Mouse (Mus musculus): ENCODE data around the gene Map3k13.
A peak's percentile ranks its signal among the peaks of the same experiment; 100 is the strongest.
"Not testable (repeated sequence)": the region's sequence is repeated elsewhere in the genome, so short reads cannot be mapped to it uniquely, and the experiment has no call there.

The Map3k13 gene

DNA sequence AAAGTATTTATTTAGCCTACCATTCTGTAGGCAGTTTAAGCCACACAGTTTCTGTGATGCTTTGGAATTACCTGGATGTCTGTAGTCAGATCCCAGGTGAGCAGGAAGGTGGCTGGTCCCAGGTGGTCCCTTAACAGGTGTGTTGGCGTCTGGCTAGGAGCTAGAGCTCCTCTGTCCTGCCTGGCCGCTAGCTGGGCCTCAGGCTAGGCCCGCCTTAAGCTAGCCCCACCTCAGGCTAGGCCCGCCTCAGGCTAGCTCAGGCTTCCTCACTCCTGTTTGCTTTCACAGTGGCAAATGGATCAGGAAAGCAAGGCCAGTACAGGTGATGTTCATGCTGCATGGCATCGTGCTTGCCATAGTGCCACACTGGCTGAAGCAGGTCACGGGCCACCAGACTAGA is 112.8 kb downstream of the Map3k13 start:
- no peak for DNase-seq (ENCODE audit: low spot score in 2 of 2)

DNA sequence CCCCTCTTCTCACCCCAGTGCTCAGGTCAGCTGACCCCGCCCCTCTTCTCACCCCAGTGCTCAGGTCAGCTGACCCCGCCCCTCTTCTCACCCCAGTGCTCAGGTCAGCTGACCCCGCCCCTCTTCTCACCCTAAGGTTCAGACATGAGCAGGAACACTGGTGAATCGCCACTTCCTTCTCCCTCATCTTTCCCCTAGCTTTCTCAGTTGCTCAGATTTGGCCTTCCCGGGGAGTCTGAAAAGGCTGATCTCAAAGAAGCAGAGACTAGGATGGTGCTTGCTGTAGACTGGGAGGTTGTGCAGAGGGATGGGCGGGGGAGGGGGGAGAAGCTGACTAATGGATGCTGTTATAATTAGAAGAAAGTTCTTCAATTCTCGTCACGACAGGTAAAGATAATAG is 114.8 kb downstream of the Map3k13 start:
- not testable (repeated sequence) for DNase-seq (ENCODE audit: low spot score in 2 of 2)

DNA sequence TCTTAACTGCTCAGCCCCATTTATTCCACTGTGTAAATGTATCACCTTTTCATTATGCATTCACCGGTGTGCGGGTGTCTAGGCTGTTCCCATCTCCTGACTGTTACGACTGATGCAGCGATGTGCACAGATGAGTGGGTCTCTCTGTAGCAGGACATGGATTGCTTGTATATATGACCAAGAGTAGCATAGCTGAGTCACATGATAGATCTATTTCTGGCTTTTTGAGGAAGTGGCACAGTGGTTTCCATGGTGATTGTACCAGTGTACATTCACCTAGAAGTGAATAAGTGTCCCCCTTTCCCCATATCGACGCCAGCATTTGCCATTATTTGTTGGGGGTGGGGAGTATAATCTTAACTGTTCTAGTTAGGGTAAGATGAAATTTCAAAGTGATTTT is 119.2 kb downstream of the Map3k13 start:
- DNase-seq (ENCODE audit: low spot score in 2 of 2), result no peak

DNA sequence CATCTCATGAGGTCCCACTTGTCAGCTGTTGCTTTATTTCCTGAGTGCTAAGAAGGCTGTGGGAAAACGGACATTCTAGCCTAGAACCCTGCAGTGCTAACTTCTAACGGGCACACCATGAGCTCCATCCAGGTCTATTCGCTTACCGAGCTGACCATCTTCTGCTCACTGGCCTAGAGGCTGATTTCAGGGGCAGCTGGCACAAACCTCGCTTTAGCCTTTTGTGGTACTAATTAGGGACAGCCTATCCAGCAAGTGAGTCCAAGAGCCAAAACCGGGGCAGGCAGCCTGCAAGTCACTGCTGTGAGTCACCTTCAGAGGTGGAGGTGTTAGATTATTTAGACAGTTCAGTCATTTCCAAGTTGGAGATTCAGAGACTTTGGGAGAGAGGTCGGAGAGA is 122.5 kb downstream of the Map3k13 start:
- DNase-seq (ENCODE audit: low spot score in 2 of 2), result no peak

DNA sequence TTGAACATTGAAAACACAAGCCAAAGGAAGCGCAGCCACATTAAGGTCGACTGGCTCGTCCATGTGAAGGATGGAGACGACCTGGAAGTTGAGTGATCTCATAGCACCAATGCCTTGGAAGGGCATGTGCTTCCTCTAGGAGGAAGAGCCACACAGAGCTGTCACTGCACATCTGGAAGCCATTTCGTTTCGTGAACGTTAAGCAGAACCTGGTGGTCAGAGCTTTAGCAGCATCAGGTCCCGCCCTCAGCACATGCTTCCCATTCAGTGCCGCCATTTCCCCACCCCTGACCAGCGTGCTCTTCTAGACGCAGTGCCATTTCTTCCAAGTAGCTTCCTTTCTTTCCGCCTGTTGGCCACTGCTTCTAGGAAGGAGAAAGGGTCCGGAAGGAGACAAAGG is 134.3 kb downstream of the Map3k13 start:
- DNase-seq (ENCODE audit: low spot score in 2 of 2), result no peak

DNA sequence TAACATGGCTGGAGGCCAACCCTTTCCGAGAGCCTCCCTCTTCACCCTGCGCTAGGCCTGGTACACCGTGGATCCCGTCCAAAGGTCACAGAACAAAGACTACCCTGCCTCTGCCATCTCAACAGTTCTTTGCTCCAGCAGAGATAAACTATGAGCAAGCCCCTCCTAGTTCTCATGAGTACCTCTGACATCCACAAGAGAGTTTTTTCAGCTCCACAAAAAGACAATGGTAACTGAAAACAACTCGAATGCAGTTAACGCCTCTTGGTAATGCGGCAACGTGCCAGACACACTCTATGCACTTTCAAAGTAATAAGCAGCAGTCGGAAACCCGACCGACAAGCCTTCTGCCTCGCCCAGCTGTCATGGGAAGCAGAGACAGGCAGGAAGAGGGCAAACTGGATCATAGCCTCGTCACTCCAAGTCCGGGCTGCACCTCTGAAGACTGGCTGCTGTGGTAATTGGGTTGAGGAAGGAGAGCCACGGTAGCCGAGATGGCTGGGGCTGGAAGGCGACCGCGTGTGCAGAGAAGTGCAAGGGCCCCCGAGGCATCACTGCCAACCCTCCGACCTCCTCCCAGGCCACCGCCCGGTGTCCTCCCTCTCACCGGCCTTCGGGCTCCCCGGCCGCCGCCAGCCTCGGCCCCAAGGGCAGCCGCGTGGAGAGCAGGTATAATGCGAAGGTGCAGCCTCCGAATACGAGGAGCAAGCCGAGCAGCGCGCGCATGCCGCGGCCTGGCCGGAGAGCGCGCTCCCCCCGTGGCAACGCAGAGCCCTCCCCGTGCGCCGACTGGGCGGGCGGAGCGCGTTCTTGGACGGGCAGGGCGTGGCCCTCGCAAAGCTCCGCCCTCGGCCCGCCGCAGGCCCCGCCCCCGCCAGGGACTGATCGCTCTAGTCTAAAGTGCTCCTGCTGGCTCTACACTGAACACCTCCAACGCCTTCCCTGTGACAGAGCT is 152.9 kb downstream of the Map3k13 start, which contains the start of gene Tmem41a:
Tmem41a (minus strand) TSS at position 792 of the 955 bp plus-strand sequence.
- peak; percentile 87 to 91 for DNase-seq (ENCODE audit: low spot score in 2 of 2)

DNA sequence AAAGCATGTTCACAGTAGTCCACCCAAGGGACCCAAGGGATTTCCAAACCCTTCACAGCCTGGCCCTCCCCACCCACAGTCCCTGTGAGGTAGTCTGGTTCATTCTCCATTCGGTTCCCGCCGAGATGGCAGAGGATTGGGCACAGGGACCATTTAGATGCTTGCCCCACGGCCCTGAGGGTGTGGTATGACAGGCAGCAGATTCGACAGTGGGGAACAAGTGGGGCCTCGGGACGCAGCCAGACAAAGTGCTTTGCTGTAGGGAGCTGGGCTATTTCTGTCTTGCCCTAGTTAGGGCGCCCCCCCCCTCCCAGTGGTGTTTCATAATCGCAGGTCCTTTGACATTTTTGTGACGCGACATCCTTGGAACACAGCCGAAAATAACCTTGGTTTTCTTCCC is 161.4 kb downstream of the Map3k13 start:
- no peak for DNase-seq (ENCODE audit: low spot score in 2 of 2)

DNA sequence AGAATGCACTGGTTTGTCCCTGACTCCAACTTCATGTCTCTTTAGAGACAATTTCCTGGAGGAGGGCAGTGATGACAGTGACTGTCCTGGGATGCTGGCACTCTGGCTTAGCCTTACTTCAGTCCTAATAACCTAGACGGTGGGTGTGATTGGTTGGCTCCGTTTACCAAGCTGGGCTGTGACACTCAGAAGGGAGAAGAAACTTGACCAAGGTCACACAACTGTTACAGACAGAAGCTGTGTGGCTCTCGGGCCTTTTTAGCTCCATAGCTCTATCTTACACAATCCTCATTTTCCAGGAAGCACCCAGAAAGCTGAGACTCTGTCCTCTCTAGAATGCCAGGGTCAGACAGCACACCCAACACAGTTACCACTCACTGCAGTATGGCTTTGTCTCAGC is 171.4 kb downstream of the Map3k13 start:
- no peak for DNase-seq (ENCODE audit: low spot score in 2 of 2)

DNA sequence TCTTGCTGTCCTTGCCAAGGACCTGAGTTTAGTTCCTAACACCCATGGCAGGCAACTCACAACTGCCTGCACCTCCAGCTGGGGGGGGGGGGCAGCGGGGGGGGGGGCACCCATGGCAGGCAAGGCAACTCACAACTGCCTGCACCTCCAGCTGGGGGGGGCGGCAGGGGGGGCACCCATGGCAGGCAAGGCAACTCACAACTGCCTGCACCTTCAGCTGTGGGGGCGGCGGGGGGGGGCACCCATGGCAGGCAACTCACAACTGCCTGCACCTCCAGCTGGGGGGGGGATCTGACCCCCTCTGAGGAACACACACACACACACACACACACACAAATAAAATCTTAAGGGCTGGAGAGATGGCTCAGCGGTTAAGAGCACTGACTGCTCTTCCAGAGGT is 175.7 kb downstream of the Map3k13 start:
- DNase-seq (ENCODE audit: low spot score in 2 of 2), result no peak

DNA sequence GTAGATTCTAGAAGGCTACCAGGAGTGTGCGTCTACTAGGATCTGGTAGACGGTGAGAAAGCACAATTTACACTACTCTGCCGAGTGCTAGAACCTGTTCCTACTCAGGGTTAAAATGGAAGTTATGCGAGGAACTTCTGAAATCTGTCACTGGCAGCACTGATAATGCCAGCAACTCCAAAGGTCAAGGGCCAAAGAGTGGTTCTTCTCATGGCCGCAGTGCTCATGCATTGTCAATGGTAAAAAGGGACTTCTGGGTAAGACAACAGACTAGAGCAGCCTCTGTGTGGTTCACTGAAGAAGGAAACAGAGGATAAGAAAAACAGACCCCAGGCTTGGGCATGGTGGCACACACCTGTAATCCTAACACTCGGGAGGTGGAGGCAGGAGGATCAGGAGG is 176.4 kb downstream of the Map3k13 start:
- no peak for DNase-seq (ENCODE audit: low spot score in 2 of 2)

DNA sequence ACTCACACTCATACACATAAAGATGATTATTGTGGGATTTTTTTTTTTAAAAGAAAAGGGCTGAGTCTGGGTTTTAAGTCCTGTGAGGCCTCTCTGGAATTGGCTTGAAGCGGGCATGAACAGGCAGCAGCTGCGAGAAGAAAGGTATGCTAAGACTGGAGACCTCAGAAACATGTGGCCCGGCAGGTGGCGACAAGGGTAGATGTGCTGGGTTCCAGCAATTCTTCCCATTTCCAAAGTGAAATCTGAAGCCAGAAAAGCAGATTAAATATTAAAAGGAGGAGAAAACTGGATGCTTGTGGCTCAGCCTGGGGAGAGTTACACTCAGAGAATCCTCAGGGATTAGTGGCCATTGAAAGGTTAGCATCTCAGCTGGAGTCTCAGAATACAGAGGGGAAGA is 177.3 kb downstream of the Map3k13 start:
- DNase-seq (ENCODE audit: low spot score in 2 of 2), result no peak

DNA sequence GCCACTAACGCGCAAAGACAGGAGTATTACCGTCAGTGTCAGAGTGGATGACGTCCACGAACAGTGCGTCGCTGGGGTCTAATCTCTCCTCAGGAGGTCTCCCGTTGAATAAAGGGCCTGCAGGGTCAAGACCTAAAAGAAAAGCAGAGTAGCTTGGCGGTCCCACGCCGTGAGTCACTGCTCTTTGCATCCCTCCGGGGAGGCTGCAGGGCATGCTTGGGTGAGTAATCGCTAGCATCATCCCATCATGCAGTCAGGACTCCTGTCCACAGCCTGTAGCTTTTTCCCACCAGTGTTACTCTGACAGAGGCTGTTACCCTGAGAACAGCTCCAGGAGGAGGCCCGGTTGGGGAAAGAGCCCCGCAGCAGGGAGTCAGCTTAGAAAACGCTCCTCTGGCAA is 182.1 kb downstream of the Map3k13 start:
- peak in 1 of 2 experiments; percentile 7 for DNase-seq (ENCODE audit: low spot score in 2 of 2)

DNA sequence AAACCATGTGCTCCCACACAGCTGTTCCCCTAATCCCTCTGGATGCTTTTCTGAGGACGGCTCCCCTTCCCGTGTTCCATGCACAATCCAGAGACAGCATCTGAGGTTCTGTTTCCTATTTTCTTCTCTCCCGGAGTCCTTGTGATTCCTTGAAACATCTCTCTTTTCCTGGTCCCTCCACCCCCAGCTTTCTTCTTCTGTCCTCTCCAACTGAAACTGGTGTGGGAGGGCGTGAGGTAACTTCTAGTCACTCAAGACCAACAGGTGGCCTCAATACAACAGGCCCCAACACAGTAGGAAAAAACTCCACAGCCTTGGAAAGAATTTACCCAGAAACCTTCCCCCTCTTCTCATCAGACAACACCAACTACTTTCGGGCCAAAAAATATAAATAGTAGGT is 183.2 kb downstream of the Map3k13 start:
- DNase-seq (ENCODE audit: low spot score in 2 of 2), result peak; percentile 13 to 24
